Mouse (Mus musculus): ENCODE data around the gene Ccdc107. TPM values are rescaled to one million over a fixed set of nuclear protein-coding genes. Genes with fewer than 3 reads are reported as not detected.

Gene Ccdc107
- polyA plus RNA-seq, 1 experiment: 111 TPM

GRCm38 (mm10) chr4:43519956-43520355 lies 27.3 kb downstream of the Ccdc107 start:
- Histone ChIP-seq H3K4me3 (peak overlapping the region; percentile 86), H3ac (ENCODE audit: control insufficient read depth, insufficient read length) (no peak overlapping the region), H3K36me3 (ENCODE audit: control insufficient read depth, insufficient read depth) (peaks cover 37% of the 10 kb centered on the region), H3K27me3 (ENCODE audit: control insufficient read depth, insufficient read depth, insufficient read length) (no peaks in the 10 kb centered on the region), H3K79me2 (ENCODE audit: control insufficient read depth, insufficient read depth) (peaks cover 26% of the 10 kb centered on the region), H3K4me2 (ENCODE audit: low read depth) (peak overlapping the region; percentile 90)
- TF ChIP-seq POLR2AphosphoS2 (IDR thresholded peaks at IDR 0.05; ENCODE audit: insufficient read length, low read depth): peak; percentile 46
- no peak for TF ChIP-seq MAX (IDR thresholded peaks at IDR 0.05; ENCODE audit: low read depth)
- peak; percentile 46 for TF ChIP-seq POLR2A (IDR thresholded peaks at IDR 0.05; ENCODE audit: insufficient read length, low read depth)
- peak in 1 of 3 experiments; percentile 20 for TF ChIP-seq MYOD1 (IDR thresholded peaks at IDR 0.05; ENCODE audit: control insufficient read depth in 1 of 3, insufficient read length in 2 of 3, low read depth in 2 of 3)

GRCm38 (mm10) chr4:43527880-43528279 lies 35.2 kb downstream of the Ccdc107 start:
- no peaks in the 10 kb centered on the region for H3K79me2 ChIP-seq (ENCODE audit: control insufficient read depth, insufficient read depth)
- no peak overlapping the region for H3K4me2 ChIP-seq (ENCODE audit: low read depth)
- H3K27me3 ChIP-seq (ENCODE audit: control insufficient read depth, insufficient read depth, insufficient read length): no peaks in the 10 kb centered on the region
- peaks cover 20% of the 10 kb centered on the region for H3K36me3 ChIP-seq (ENCODE audit: control insufficient read depth, insufficient read depth)
- no peak overlapping the region for H3ac ChIP-seq (ENCODE audit: control insufficient read depth, insufficient read length)
- TF ChIP-seq POLR2A (IDR thresholded peaks at IDR 0.05; ENCODE audit: insufficient read length, low read depth): no peak
- no peak for TF ChIP-seq MYOG (IDR thresholded peaks at IDR 0.05; ENCODE audit: control insufficient read depth in 1 of 3, insufficient read depth in 1 of 3, insufficient read length in 2 of 3, low read depth in 2 of 3)
- no peak for TF ChIP-seq TCF3 (IDR thresholded peaks at IDR 0.05; ENCODE audit: insufficient read length, low read depth)
- no peak for TF ChIP-seq CEBPB (IDR thresholded peaks at IDR 0.05; ENCODE audit: insufficient read depth, poor library complexity, severe bottlenecking)
- no peak for TF ChIP-seq POLR2AphosphoS2 (IDR thresholded peaks at IDR 0.05; ENCODE audit: insufficient read length, low read depth)
- TF ChIP-seq E2F4 (IDR thresholded peaks at IDR 0.05; ENCODE audit: insufficient read depth): no peak
- TF ChIP-seq USF1 (IDR thresholded peaks at IDR 0.05; ENCODE audit: low read depth): no peak
- TF ChIP-seq MAX (IDR thresholded peaks at IDR 0.05; ENCODE audit: low read depth): no peak
- no peak for TF ChIP-seq TCF12 (IDR thresholded peaks at IDR 0.05; ENCODE audit: insufficient read depth, poor library complexity, severe bottlenecking)
- TF ChIP-seq SRF (IDR thresholded peaks at IDR 0.05; ENCODE audit: control insufficient read depth, insufficient read length, low read depth): no peak
- TF ChIP-seq REST (IDR thresholded peaks at IDR 0.05; ENCODE audit: insufficient read depth, insufficient read length): no peak
- no peak for TF ChIP-seq MYOD1 (IDR thresholded peaks at IDR 0.05; ENCODE audit: control insufficient read depth in 1 of 3, insufficient read length in 2 of 3, low read depth in 2 of 3)
- no peak overlapping the region for H3K4me3 ChIP-seq

GRCm38 (mm10) chr4:43528487-43528886 lies 35.8 kb downstream of the Ccdc107 start:
- no peak overlapping the region for H3K4me3 ChIP-seq
- H3K4me2 ChIP-seq (ENCODE audit: low read depth): no peak overlapping the region
- H3K36me3 ChIP-seq (ENCODE audit: control insufficient read depth, insufficient read depth): peaks cover 25% of the 10 kb centered on the region
- H3K79me2 ChIP-seq (ENCODE audit: control insufficient read depth, insufficient read depth): no peaks in the 10 kb centered on the region
- TF ChIP-seq SRF (IDR thresholded peaks at IDR 0.05; ENCODE audit: control insufficient read depth, insufficient read length, low read depth) (no peak), CEBPB (IDR thresholded peaks at IDR 0.05; ENCODE audit: insufficient read depth, poor library complexity, severe bottlenecking) (no peak), USF1 (IDR thresholded peaks at IDR 0.05; ENCODE audit: low read depth) (no peak), MYOG (IDR thresholded peaks at IDR 0.05; ENCODE audit: control insufficient read depth in 1 of 3, insufficient read depth in 1 of 3, insufficient read length in 2 of 3, low read depth in 2 of 3) (no peak), E2F4 (IDR thresholded peaks at IDR 0.05; ENCODE audit: insufficient read depth) (no peak), POLR2AphosphoS2 (IDR thresholded peaks at IDR 0.05; ENCODE audit: insufficient read length, low read depth) (no peak), MYOD1 (IDR thresholded peaks at IDR 0.05; ENCODE audit: control insufficient read depth in 1 of 3, insufficient read length in 2 of 3, low read depth in 2 of 3) (no peak), TCF3 (IDR thresholded peaks at IDR 0.05; ENCODE audit: insufficient read length, low read depth) (no peak), POLR2A (IDR thresholded peaks at IDR 0.05; ENCODE audit: insufficient read length, low read depth) (no peak), TCF12 (IDR thresholded peaks at IDR 0.05; ENCODE audit: insufficient read depth, poor library complexity, severe bottlenecking) (no peak), MAX (IDR thresholded peaks at IDR 0.05; ENCODE audit: low read depth) (no peak), REST (IDR thresholded peaks at IDR 0.05; ENCODE audit: insufficient read depth, insufficient read length) (no peak)
- no peak overlapping the region for H3ac ChIP-seq (ENCODE audit: control insufficient read depth, insufficient read length)
- H3K27me3 ChIP-seq (ENCODE audit: control insufficient read depth, insufficient read depth, insufficient read length): no peaks in the 10 kb centered on the region

GRCm38 (mm10) chr4:43530081-43530501 lies 37.4 kb downstream of the Ccdc107 start:
- no peak overlapping the region for H3K4me2 ChIP-seq (ENCODE audit: low read depth)
- no peak for TF ChIP-seq POLR2A (IDR thresholded peaks at IDR 0.05; ENCODE audit: insufficient read length, low read depth)
- peak; percentile 56 to 72 (median 70) for TF ChIP-seq MYOG (IDR thresholded peaks at IDR 0.05; ENCODE audit: control insufficient read depth in 1 of 3, insufficient read depth in 1 of 3, insufficient read length in 2 of 3, low read depth in 2 of 3)
- peak; percentile 61 to 82 (median 68) for TF ChIP-seq MYOD1 (IDR thresholded peaks at IDR 0.05; ENCODE audit: control insufficient read depth in 1 of 3, insufficient read length in 2 of 3, low read depth in 2 of 3)
- no peak for TF ChIP-seq MAX (IDR thresholded peaks at IDR 0.05; ENCODE audit: low read depth)
- no peak for TF ChIP-seq CEBPB (IDR thresholded peaks at IDR 0.05; ENCODE audit: insufficient read depth, poor library complexity, severe bottlenecking)
- peak; percentile 73 for TF ChIP-seq POLR2AphosphoS2 (IDR thresholded peaks at IDR 0.05; ENCODE audit: insufficient read length, low read depth)
- peaks cover 41% of the 10 kb centered on the region for H3K36me3 ChIP-seq (ENCODE audit: control insufficient read depth, insufficient read depth)
- H3K4me3 ChIP-seq: no peak overlapping the region
- no peaks in the 10 kb centered on the region for H3K79me2 ChIP-seq (ENCODE audit: control insufficient read depth, insufficient read depth)
- no peaks in the 10 kb centered on the region for H3K27me3 ChIP-seq (ENCODE audit: control insufficient read depth, insufficient read depth, insufficient read length)
- no peak overlapping the region for H3ac ChIP-seq (ENCODE audit: control insufficient read depth, insufficient read length)

- Histone ChIP-seq H3ac (ENCODE audit: control insufficient read depth, insufficient read length) (no peak overlapping the region), H3K79me2 (ENCODE audit: control insufficient read depth, insufficient read depth) (no peaks in the 10 kb centered on the region), H3K27me3 (ENCODE audit: control insufficient read depth, insufficient read depth, insufficient read length) (no peaks in the 10 kb centered on the region), H3K36me3 (ENCODE audit: control insufficient read depth, insufficient read depth) (peaks cover 46% of the 10 kb centered on the region), H3K4me2 (ENCODE audit: low read depth) (no peak overlapping the region), H3K4me3 (no peak overlapping the region)
- TF ChIP-seq TCF3 (IDR thresholded peaks at IDR 0.05; ENCODE audit: insufficient read length, low read depth): no peak
- peak; percentile 67 for TF ChIP-seq POLR2AphosphoS2 (IDR thresholded peaks at IDR 0.05; ENCODE audit: insufficient read length, low read depth)
Measured at GRCm38 (mm10) chr4:43530581-43530980, 37.9 kb downstream of the Ccdc107 start.

Data from myocyte (in vitro differentiated cells).